In the genomic region with DNA sequence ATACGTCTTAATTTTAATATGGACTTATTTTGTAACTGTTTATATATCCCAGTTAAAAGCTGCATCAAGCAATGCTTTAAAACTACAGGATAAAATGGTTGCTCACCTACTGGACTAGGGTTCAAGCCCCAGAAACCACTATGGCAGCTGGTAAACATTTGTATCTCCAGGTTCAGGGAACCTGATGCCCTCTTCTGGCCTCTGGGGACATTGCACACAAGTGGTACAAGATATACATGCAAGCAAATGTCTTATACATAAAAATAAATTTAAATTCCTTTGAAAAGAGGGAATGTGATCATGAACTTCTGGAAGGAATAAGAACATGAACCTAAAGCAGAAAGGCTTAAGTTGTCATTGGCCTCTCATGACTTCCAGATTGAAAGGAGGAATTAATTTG, we compare ENCODE assay signal across 9 mouse cellular contexts.
DNase-seq lines count a peak whose midpoint lies in the region; ATAC-seq and TF ChIP-seq lines count a peak whose summit lies in the region.
"Had no signal": no experiment of that assay in that cellular context is flagged by ENCODE, and none has a peak within 500 bp of the region (broad histone marks: within the 10 kb centered on the region; RNA-seq: fewer than 3 reads in every experiment).

No protein-coding gene starts in this region.

- H3K9me3 ChIP-seq in heart, embryonic 12.5 days (replicated peaks), result no peaks in the 10 kb centered on the region
- no peaks in the 10 kb centered on the region for H3K9me3 ChIP-seq in midbrain, postnatal 0 days (ENCODE audit: low read length)
- H3K9me3 ChIP-seq in midbrain, embryonic 13.5 days, result no peaks in the 10 kb centered on the region

- peak; percentile 36 for TF ChIP-seq CTCF in heart, adult 2 months (IDR thresholded peaks at IDR 0.05)
- peak; percentile 44 for TF ChIP-seq CTCF in midbrain, postnatal 0 days (IDR thresholded peaks at IDR 0.05)

- no peaks in the 10 kb centered on the region for H3K79me2 ChIP-seq in heart, adult 2 months (replicated peaks; ENCODE audit: control insufficient read depth, insufficient read depth, low read length)

- H3K27ac ChIP-seq in heart, adult 2 months, result no peak overlapping the region
- H3K27ac ChIP-seq in heart, embryonic 12.5 days (ENCODE audit: poor library complexity, severe bottlenecking), result no peak overlapping the region
- H3K27ac ChIP-seq in midbrain, postnatal 0 days (ENCODE audit: low read depth, low read length), result no peak overlapping the region
- no peak overlapping the region for H3K27ac ChIP-seq in midbrain, embryonic 13.5 days

- no peak for TF ChIP-seq POLR2A in heart, adult 2 months (IDR thresholded peaks at IDR 0.05; ENCODE audit: insufficient read depth, low read depth, low read length)

- no peak for DNase-seq in heart, adult 2 months
- no peak for DNase-seq in midbrain, postnatal 0 days (ENCODE audit: low spot score)
- peak; percentile 1 for DNase-seq in thymus, postnatal 0 days (ENCODE audit: low spot score)
- no peak for DNase-seq in cerebellum, adult 9-10 months
- no peak for DNase-seq in layer of hippocampus, postnatal 36 days
- DNase-seq: heart, postnatal 36 days had no signal

- H3K27me3 ChIP-seq in heart, adult 2 months (ENCODE audit: control insufficient read depth, insufficient read depth, low read length), result no peaks in the 10 kb centered on the region
- H3K27me3 ChIP-seq in heart, embryonic 12.5 days (replicated peaks), result no peaks in the 10 kb centered on the region
- no peaks in the 10 kb centered on the region for H3K27me3 ChIP-seq in midbrain, postnatal 0 days (ENCODE audit: insufficient read depth, low read length)
- H3K27me3 ChIP-seq in midbrain, embryonic 13.5 days, result no peaks in the 10 kb centered on the region

- H3K4me1 ChIP-seq in heart, adult 2 months (ENCODE audit: control insufficient read depth, insufficient read depth, low read length), result no peaks in the 10 kb centered on the region
- no peaks in the 10 kb centered on the region for H3K4me1 ChIP-seq in heart, embryonic 12.5 days (replicated peaks)
- no peaks in the 10 kb centered on the region for H3K4me1 ChIP-seq in midbrain, postnatal 0 days (ENCODE audit: insufficient read depth, low read length)
- no peaks in the 10 kb centered on the region for H3K4me1 ChIP-seq in midbrain, embryonic 13.5 days (replicated peaks)

- no peak for ATAC-seq in heart, embryonic 12.5 days (ENCODE audit: insufficient number of reproducible peaks, low FRiP score)
- no peak for ATAC-seq in midbrain, postnatal 0 days (ENCODE audit: low FRiP score)
- ATAC-seq in midbrain, embryonic 13.5 days, result no peak
- ATAC-seq in common myeloid progenitor, adult 5-6 weeks (replicated peaks; ENCODE audit: low read depth, poor library complexity, severe bottlenecking), result 0 out of 2 replicates have a peak, but pooled peaks have one; percentile 50

- no peak overlapping the region for H3K4me3 ChIP-seq in heart, adult 2 months
- no peak overlapping the region for H3K4me3 ChIP-seq in heart, embryonic 12.5 days
- H3K4me3 ChIP-seq in midbrain, postnatal 0 days (ENCODE audit: low read depth, low read length), result no peak overlapping the region
- no peak overlapping the region for H3K4me3 ChIP-seq in midbrain, embryonic 13.5 days (replicated peaks)

- no peak for TF ChIP-seq EP300 in heart, adult 2 months (IDR thresholded peaks at IDR 0.05; ENCODE audit: insufficient read depth, low read depth, low read length)

- no peaks in the 10 kb centered on the region for H3K36me3 ChIP-seq in heart, adult 2 months (ENCODE audit: control insufficient read depth, insufficient read depth, low read length)
- H3K36me3 ChIP-seq in heart, embryonic 12.5 days, result no peaks in the 10 kb centered on the region
- H3K36me3 ChIP-seq in midbrain, postnatal 0 days (ENCODE audit: insufficient read depth, low read length), result no peaks in the 10 kb centered on the region
- H3K36me3 ChIP-seq in midbrain, embryonic 13.5 days, result no peaks in the 10 kb centered on the region

- intact Hi-C loops in heart, adult 2 months (cut with DNase I), result no loop called here

- 82% methylated on average over 1 of the region's 1 CpGs for WGBS in heart, adult 2 months
- 63% methylated on average over 1 of the region's 1 CpGs for WGBS in heart, embryonic 12.5 days
- WGBS in midbrain, postnatal 0 days, result 81% methylated on average over 1 of the region's 1 CpGs
- WGBS in midbrain, embryonic 13.5 days, result 73% methylated on average over 1 of the region's 1 CpGs

- H3K4me2 ChIP-seq in heart, embryonic 12.5 days, result no peak overlapping the region
- H3K4me2 ChIP-seq in midbrain, postnatal 0 days (ENCODE audit: low read depth, low read length, poor library complexity, severe bottlenecking), result no peak overlapping the region
- H3K4me2 ChIP-seq in midbrain, embryonic 13.5 days (replicated peaks), result no peak overlapping the region

- H3K9ac ChIP-seq in heart, adult 2 months (ENCODE audit: low read depth, low read length), result no peak overlapping the region
- no peak overlapping the region for H3K9ac ChIP-seq in heart, embryonic 12.5 days
- H3K9ac ChIP-seq in midbrain, postnatal 0 days (replicated peaks; ENCODE audit: low read length, poor library complexity, severe bottlenecking), result no peak overlapping the region
- no peak overlapping the region for H3K9ac ChIP-seq in midbrain, embryonic 13.5 days (replicated peaks)
